Mouse (Mus musculus): ENCODE measurements at regions not wholly inside any gene's neighbourhood (a gene's known extent, or its start where the extent isn't known, plus 50 kb on each side); places are given as distances from the start of the nearest gene placed in this dataset.
A peak's percentile ranks its signal among the peaks of the same experiment; 100 is the strongest.

DNA sequence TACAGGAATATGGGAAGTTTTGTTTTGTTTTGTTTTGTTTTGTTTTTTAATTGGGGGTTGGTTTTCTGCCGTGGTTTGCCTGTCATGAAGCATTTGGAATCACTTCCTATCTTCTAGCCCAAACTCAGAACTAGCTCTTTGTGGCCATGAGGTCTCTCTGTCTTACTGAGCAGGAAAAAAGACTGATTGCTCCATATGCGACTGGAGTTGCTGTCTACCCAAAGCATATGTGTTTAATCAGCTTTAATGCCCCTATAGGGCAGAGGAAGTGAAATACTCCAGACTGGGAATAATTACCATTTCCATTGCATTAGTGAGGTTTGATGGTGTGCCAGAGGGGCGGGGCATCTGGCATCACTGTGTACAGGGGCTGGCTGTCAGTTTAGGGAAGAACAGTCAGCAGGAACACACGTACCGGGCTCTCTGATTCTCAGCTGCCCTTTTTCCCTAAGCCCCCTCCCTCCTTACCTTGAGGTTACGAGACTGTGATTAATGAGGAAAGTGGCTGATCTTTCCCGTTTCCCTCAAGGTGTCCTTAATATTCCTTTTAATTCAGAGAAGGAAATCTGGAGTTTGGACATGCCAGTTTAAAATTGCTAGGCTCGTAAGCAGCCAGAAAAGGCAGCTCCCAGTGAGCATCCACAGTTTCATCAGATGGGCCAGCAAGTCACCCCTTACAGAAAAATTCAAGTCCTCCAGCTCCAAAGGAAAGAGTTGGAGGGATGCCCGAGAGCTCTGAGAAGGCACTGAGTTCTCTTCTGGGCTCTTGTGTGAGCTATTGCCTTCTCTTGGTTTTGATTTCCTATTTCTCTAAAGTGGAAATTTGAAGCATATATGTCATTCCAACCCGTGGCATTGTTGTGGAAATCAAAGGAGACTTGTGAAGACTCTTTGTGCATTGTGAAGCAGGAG lies 2482.1 kb upstream of the 5930422O12Rik start:
- DNase-seq (ENCODE audit: low spot score) = no peak

- DNase-seq (ENCODE audit: low spot score) = no peak
Observed at GRCm38 (mm10) chr8:30952818-30953217, 2475.7 kb upstream of the 5930422O12Rik start.

GRCm38 (mm10) chr8:30959436-30960180 lies 2468.9 kb upstream of the 5930422O12Rik start:
- DNase-seq (ENCODE audit: low spot score) = peak; percentile 67

DNA sequence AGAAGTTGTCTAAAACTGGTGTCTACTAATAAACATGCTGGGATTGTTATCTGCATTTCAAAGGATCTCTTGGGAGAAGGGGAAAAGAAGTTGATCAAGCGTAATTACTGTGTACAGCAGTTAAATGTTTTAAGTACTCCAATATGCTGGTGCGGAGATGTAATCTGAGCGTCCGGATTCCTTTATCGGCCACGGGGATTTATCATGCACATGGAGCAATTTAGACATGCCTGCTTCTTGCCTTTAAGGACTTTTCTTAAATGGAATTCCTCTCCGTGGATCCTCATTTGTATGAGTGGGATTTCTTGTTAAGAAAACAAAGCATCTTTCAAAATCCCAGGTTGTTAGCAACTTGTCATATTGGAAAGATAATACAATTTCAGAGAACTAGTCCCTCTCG lies 2468.0 kb upstream of the 5930422O12Rik start:
- DNase-seq (ENCODE audit: low spot score) = no peak

- no peak for DNase-seq (ENCODE audit: low spot score)
Observed at GRCm38 (mm10) chr8:30962207-30962606, 2466.3 kb upstream of the 5930422O12Rik start.

DNA sequence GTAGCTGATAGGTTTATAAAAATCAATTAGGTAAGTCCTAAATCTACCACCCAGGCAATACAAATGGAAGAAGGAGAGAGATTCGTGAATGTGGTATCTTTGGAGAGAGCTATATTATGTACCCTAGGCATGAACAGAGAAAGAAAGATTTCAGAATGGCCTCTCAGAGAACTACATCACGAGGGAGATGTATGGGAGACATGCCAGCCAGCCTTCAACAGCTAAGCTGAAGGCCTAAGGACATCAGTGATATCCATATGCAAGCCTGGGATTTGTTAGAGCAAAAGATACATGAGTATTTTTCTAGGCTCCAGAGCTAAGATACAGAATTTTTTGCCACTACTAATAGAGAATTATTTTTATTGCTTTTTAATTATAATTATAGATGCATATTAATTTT lies 2445.7 kb upstream of the 5930422O12Rik start:
- no peak for DNase-seq (ENCODE audit: low spot score)

- DNase-seq (ENCODE audit: low spot score) = no peak
Observed at GRCm38 (mm10) chr8:30988051-30988450, 2440.5 kb upstream of the 5930422O12Rik start.

DNA sequence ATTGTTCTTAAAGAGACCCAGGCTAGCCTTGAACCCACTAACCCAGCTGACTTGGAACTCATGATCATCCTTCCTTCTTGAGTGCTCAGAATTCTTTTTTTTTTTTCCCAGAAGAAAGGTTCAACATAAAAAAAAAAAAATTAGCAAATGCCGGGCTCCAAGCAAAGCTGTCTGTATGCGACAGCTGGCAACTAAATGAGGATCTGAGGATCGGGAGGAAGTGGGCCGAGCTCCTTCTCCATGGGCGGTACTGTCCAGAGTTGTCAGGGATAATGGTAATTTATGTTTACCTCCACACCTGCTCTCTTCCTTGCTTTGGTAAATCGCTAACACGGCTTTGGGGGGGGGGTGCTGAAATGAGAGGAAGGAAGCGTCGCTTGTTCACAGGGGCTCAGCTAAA lies 2429.9 kb upstream of the 5930422O12Rik start:
- no peak for DNase-seq (ENCODE audit: low spot score)

GRCm38 (mm10) chr8:31000120-31000519 lies 2428.4 kb upstream of the 5930422O12Rik start:
- DNase-seq (ENCODE audit: low spot score) = no peak

DNA sequence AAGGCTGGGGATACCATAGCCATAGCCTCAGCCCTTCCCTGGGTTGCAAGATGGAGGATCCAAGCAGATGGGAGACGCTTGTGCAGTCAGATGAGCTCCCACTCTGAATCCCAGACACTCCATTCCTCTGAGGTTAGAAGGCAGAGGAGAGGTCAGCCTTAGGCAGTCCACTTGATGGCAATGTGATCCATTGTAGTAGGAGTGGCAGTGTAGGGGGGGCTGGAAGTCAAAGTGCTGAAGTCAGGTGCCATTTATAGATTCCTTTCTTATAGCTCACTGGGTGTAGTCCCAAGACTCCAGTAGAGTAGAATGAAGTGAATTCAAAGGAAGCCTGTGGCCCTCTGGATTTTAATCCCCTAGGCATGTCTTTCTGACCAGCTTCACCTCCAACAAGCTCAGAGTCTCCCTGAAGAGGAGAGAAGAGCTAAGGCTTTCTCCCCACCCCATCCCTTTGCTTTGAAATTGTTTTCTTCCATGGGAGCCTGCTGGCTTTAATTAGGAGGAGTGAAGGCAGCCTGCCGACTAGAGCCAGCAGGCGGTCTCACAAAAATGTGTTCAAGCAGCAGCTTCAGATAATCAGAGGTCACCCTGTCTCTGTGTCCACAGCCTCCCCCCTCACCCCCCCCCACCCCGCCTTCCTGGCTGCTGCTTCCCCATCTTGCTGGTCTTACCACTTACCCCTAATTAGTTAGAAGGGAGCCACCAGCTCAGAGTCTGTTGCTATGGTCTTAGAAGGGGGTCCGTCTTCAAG lies 2426.4 kb upstream of the 5930422O12Rik start:
- DNase-seq (ENCODE audit: low spot score) = peak; percentile 57

GRCm38 (mm10) chr8:31008309-31008708 lies 2420.2 kb upstream of the 5930422O12Rik start:
- DNase-seq (ENCODE audit: low spot score) = no peak

- DNase-seq (ENCODE audit: low spot score) = no peak
Observed at GRCm38 (mm10) chr8:31012068-31012467, 2416.4 kb upstream of the 5930422O12Rik start.

DNA sequence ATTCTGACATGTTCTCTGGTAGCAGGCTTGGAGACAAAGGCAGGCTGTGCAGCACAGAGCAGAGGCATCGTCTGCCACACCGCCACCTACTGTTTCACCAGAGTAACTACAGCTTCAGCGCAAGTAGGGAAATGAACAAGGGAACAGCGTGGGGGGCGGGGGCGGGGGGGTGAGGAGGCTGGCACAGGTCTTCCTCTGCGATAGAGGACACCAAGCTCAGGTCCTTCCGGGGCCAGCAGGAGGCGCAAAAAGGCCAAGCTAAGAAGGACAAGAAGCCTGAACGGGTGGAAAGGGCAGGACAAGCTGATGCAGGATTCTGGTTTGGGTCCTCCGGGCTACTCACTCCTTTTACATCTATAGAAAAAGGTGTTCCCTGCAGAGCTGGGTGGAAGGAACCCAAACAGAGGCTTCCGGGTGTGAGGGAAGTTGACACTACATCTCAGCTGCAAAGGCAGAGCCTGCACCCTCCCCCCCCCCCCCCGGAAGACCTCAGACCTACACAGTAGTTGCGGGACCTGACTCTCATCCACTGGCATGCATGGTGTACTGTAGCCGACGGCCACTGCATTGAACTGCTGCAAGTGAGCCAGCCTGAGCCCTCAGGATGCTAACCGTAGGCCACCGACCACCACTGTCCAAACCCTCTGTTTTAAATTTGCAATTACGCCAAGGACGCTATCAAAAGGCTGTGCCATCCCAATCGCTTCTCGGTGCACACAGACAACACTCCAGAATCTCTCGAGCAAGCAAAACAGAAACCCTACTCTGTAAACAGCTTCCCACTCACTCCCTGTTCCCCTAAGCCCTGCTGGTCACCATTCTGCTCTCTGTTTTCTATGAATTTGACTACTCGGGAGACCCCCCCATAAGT lies 2396.6 kb upstream of the 5930422O12Rik start:
- peak; percentile 93 for DNase-seq (ENCODE audit: low spot score)

GRCm38 (mm10) chr8:31033281-31033680 lies 2395.2 kb upstream of the 5930422O12Rik start:
- peak; percentile 95 for DNase-seq (ENCODE audit: low spot score)

- DNase-seq (ENCODE audit: low spot score) = no peak
Observed at GRCm38 (mm10) chr8:31036892-31037291, 2391.6 kb upstream of the 5930422O12Rik start.
